Comparison of ENCODE assay signal across 8 mouse cellular contexts in genomic region chr2:153347183-153347781, GRCm38 (mm10). TPM values are rescaled to one million over a fixed set of nuclear protein-coding genes. Genes with fewer than 3 reads are reported as not detected.
DNase-seq lines count a peak whose midpoint lies in the region; ATAC-seq and TF ChIP-seq lines count a peak whose summit lies in the region.

No protein-coding gene starts in this region.

- DNase-seq in heart, postnatal 14 days = no peak
- DNase-seq in c-Kit-positive CD71-positive TER-119-positive erythroid progenitor cells, embryonic 14.5 days (ENCODE audit: low spot score) = peak; percentile 53
- no peak for DNase-seq in hindbrain, postnatal 0 days (ENCODE audit: low spot score)
- DNase-seq in ovary, postnatal 14 days (ENCODE audit: low spot score) = no peak
- no peak for DNase-seq in embryo, embryonic 10 days (ENCODE audit: low spot score)
- DNase-seq in MN1 (ENCODE audit: low spot score) = no peak

- intact Hi-C loops in heart, postnatal 14 days (cut with DNase I) = loop anchor here (5.0 kb wide), 2 partner anchors 95 to 105 kb away; partner anchors contain the start of genes Plagl2 and Pofut1

- no peak for TF ChIP-seq CTCF in hindbrain, postnatal 0 days (IDR thresholded peaks at IDR 0.05; ENCODE audit: low read depth)

- WGBS in heart, embryonic 12.5 days = 6% methylated on average over 9 of the region's 9 CpGs
- WGBS in hindbrain, postnatal 0 days = 5% methylated on average over 9 of the region's 9 CpGs
- WGBS in midbrain, embryonic 13.5 days = 11% methylated on average over 9 of the region's 9 CpGs

- H3K9ac ChIP-seq in heart, embryonic 12.5 days = peak overlapping the region; percentile 90
- peak overlapping the region; percentile 98 for H3K9ac ChIP-seq in hindbrain, postnatal 0 days (replicated peaks; ENCODE audit: low read length)
- peak overlapping the region; percentile 92 for H3K9ac ChIP-seq in midbrain, embryonic 13.5 days (replicated peaks)

- no peaks in the 10 kb centered on the region for H3K9me3 ChIP-seq in heart, embryonic 12.5 days (replicated peaks)
- no peaks in the 10 kb centered on the region for H3K9me3 ChIP-seq in hindbrain, postnatal 0 days (ENCODE audit: low read length)
- H3K9me3 ChIP-seq in midbrain, embryonic 13.5 days = no peaks in the 10 kb centered on the region

- peaks cover 7% of the 10 kb centered on the region for H3K36me3 ChIP-seq in heart, embryonic 12.5 days
- no peaks in the 10 kb centered on the region for H3K36me3 ChIP-seq in hindbrain, postnatal 0 days (ENCODE audit: insufficient read depth, low read length)
- peaks cover 4% of the 10 kb centered on the region for H3K36me3 ChIP-seq in midbrain, embryonic 13.5 days

- ATAC-seq in heart, embryonic 12.5 days (ENCODE audit: insufficient number of reproducible peaks, low FRiP score) = no peak
- no peak for ATAC-seq in hindbrain, postnatal 0 days
- no peak for ATAC-seq in midbrain, embryonic 13.5 days

- H3K4me3 ChIP-seq in heart, embryonic 12.5 days = peak overlapping the region; percentile 83
- H3K4me3 ChIP-seq in hindbrain, postnatal 0 days (ENCODE audit: low read length) = peak overlapping the region; percentile 87
- peak overlapping the region; percentile 83 for H3K4me3 ChIP-seq in midbrain, embryonic 13.5 days (replicated peaks)

- H3K4me2 ChIP-seq in heart, embryonic 12.5 days = peak overlapping the region; percentile 87
- peak overlapping the region; percentile 79 for H3K4me2 ChIP-seq in hindbrain, postnatal 0 days (ENCODE audit: low read depth, low read length)
- peak overlapping the region; percentile 74 for H3K4me2 ChIP-seq in midbrain, embryonic 13.5 days (replicated peaks)

- peaks cover 40% of the 10 kb centered on the region for H3K4me1 ChIP-seq in heart, embryonic 12.5 days (replicated peaks)
- H3K4me1 ChIP-seq in hindbrain, postnatal 0 days (ENCODE audit: insufficient read depth, low read length) = peaks cover 11% of the 10 kb centered on the region
- peaks cover 47% of the 10 kb centered on the region for H3K4me1 ChIP-seq in midbrain, embryonic 13.5 days (replicated peaks)

- no peaks in the 10 kb centered on the region for H3K27me3 ChIP-seq in heart, embryonic 12.5 days (replicated peaks)
- no peaks in the 10 kb centered on the region for H3K27me3 ChIP-seq in hindbrain, postnatal 0 days (ENCODE audit: insufficient read depth, low read length)
- H3K27me3 ChIP-seq in midbrain, embryonic 13.5 days = no peaks in the 10 kb centered on the region

- peak overlapping the region; percentile 99 for H3K27ac ChIP-seq in heart, embryonic 12.5 days (ENCODE audit: poor library complexity, severe bottlenecking)
- peak overlapping the region; percentile 98; the same call in 1 of the 2 replicates for H3K27ac ChIP-seq in hindbrain, postnatal 0 days
- H3K27ac ChIP-seq in midbrain, embryonic 13.5 days = no peak overlapping the region; the same call in 1 of the 2 replicates

RNA-seq across cellular contexts. Expression of gene Asxl1, which starts 1.7 kb away (rescaled TPM):
- polyA plus RNA-seq in heart, embryonic 12.5 days (2016; fragmentation: Nextera tagmentation; extraction: Ambion mirVana) = 14.4 TPM in 2 replicates
- 10 to 100 TPM; 22.1 to 22.6 TPM for total RNA-seq in heart, postnatal 14 days (2021)
- 26.7 and 27.1 TPM in 2 replicates for total RNA-seq in hindbrain, postnatal 0 days (2014; rRNA removed)
- polyA plus RNA-seq in hindbrain, postnatal 0 days (2015; fragmentation: Nextera tagmentation; extraction: Ambion mirVana) = 12.8 and 13.3 TPM in 2 replicates
- polyA plus RNA-seq in midbrain, embryonic 13.5 days (2015; fragmentation: Nextera tagmentation; extraction: Ambion mirVana) = 9.9 and 10.4 TPM in 2 replicates

RNA-seq across cellular contexts. Expression of gene Kif3b, which starts 56.1 kb away (rescaled TPM):
- 5.0 and 5.5 TPM in 2 replicates for polyA plus RNA-seq in heart, embryonic 12.5 days (2016; fragmentation: Nextera tagmentation; extraction: Ambion mirVana)
- 10 to 100 TPM in 1 of 2 experiments, 1 to 10 TPM in 1; 9.7 to 10.1 TPM for total RNA-seq in heart, postnatal 14 days (2021)
- total RNA-seq in hindbrain, postnatal 0 days (2014; rRNA removed) = 38.1 and 42.3 TPM in 2 replicates
- polyA plus RNA-seq in hindbrain, postnatal 0 days (2015; fragmentation: Nextera tagmentation; extraction: Ambion mirVana) = 17.6 and 17.7 TPM in 2 replicates
- 15.4 and 15.6 TPM in 2 replicates for polyA plus RNA-seq in midbrain, embryonic 13.5 days (2015; fragmentation: Nextera tagmentation; extraction: Ambion mirVana)
